Mouse (Mus musculus): ENCODE measurements around the gene Gm5485. TPM values are rescaled to one million over a fixed set of nuclear protein-coding genes. Genes with fewer than 3 reads are reported as not detected.

Gm5485 gene
- polyA plus RNA-seq, 1 experiment = not detected

- no peak for DNase-seq
- H3K4me3 ChIP-seq (replicated peaks; ENCODE audit: extremely low read depth, low read depth, low read length) = no peak overlapping the region
- TF ChIP-seq POLR2A (IDR thresholded peaks at IDR 0.05; ENCODE audit: borderline replicate concordance, extremely low read depth, low read depth, low read length) = no peak
- no peaks in the 10 kb centered on the region for H3K4me1 ChIP-seq (ENCODE audit: control insufficient read depth, insufficient read depth, low read length)
- 53% methylated on average over 2 of the region's 2 CpGs for WGBS
Measured at GRCm38 (mm10) chr16:48419035-48419434, 6.8 kb upstream of the Gm5485 start.

GRCm38 (mm10) chr16:48418557-48418956 is 6.3 kb upstream of the Gm5485 start:
- DNase-seq = no peak
- TF ChIP-seq POLR2A (IDR thresholded peaks at IDR 0.05; ENCODE audit: borderline replicate concordance, extremely low read depth, low read depth, low read length) = no peak
- 41% methylated on average over 3 of the region's 3 CpGs for WGBS
- Histone ChIP-seq H3K4me3 (replicated peaks; ENCODE audit: extremely low read depth, low read depth, low read length) (no peak overlapping the region), H3K4me1 (ENCODE audit: control insufficient read depth, insufficient read depth, low read length) (no peaks in the 10 kb centered on the region)

- no peak for DNase-seq
- 64% methylated on average over 3 of the region's 3 CpGs for WGBS
- TF ChIP-seq POLR2A (IDR thresholded peaks at IDR 0.05; ENCODE audit: borderline replicate concordance, extremely low read depth, low read depth, low read length) (no peak), CTCF (IDR thresholded peaks at IDR 0.05; ENCODE audit: insufficient read depth, low read length) (no peak)
- Histone ChIP-seq H3K4me1 (ENCODE audit: control insufficient read depth, insufficient read depth, low read length) (no peaks in the 10 kb centered on the region), H3K4me3 (replicated peaks; ENCODE audit: extremely low read depth, low read depth, low read length) (no peak overlapping the region)
Measured at GRCm38 (mm10) chr16:48410125-48410524, 2.1 kb downstream of the Gm5485 start.

GRCm38 (mm10) chr16:48409580-48409979 is 2.6 kb downstream of the Gm5485 start:
- Histone ChIP-seq H3K4me3 (replicated peaks; ENCODE audit: extremely low read depth, low read depth, low read length) (no peak overlapping the region), H3K4me1 (ENCODE audit: control insufficient read depth, insufficient read depth, low read length) (no peaks in the 10 kb centered on the region)
- WGBS = 27% methylated on average over 7 of the region's 7 CpGs
- DNase-seq = no peak
- TF ChIP-seq POLR2A (IDR thresholded peaks at IDR 0.05; ENCODE audit: borderline replicate concordance, extremely low read depth, low read depth, low read length) = no peak
- TF ChIP-seq CTCF (IDR thresholded peaks at IDR 0.05; ENCODE audit: insufficient read depth, low read length) = no peak

DNA sequence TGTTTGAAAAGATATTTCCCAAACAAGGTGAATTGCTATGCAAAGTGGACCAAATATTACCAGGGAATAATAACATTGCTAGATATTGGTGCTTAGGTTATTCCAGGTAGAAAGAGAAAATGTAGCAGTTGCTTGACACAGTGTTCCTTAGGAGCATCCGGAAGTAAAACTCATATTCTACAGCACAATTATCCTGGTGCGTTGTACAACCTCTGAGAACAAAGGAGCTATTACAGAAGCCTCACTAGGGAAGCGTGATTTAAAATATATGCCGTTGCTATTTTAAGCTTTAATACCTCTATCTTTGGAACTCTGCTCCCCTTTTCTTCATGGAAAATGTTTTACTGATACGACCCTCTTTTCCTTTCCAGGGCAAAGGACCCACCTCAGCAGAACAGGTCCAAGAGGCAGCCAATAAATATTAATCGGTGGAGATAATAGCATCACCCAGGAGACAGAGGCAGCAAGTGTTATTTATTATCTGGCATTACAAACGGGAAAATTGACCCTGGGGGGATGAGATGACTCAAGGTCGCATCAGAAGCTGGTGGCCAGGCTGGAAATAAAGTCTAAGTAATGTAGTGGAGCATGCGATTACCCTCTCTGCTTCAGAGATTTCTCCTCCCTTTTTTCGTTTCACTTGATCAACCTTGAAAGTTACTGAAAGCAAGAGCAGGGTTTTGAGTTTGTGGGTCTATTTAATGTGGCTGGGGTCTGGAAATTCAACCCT is 6.4 kb downstream of the Gm5485 start:
- 76% methylated on average over 10 of the region's 10 CpGs for WGBS
- DNase-seq = no peak
- no peaks in the 10 kb centered on the region for H3K4me1 ChIP-seq (ENCODE audit: control insufficient read depth, insufficient read depth, low read length)
- no peak for TF ChIP-seq POLR2A (IDR thresholded peaks at IDR 0.05; ENCODE audit: borderline replicate concordance, extremely low read depth, low read depth, low read length)
- no peak for TF ChIP-seq CTCF (IDR thresholded peaks at IDR 0.05; ENCODE audit: insufficient read depth, low read length)
- no peak overlapping the region for H3K4me3 ChIP-seq (replicated peaks; ENCODE audit: extremely low read depth, low read depth, low read length)

GRCm38 (mm10) chr16:48404009-48404408 is 8.2 kb downstream of the Gm5485 start:
- no peak for DNase-seq
- TF ChIP-seq POLR2A (IDR thresholded peaks at IDR 0.05; ENCODE audit: borderline replicate concordance, extremely low read depth, low read depth, low read length) (no peak), CTCF (IDR thresholded peaks at IDR 0.05; ENCODE audit: insufficient read depth, low read length) (no peak)
- Histone ChIP-seq H3K4me3 (replicated peaks; ENCODE audit: extremely low read depth, low read depth, low read length) (no peak overlapping the region), H3K4me1 (ENCODE audit: control insufficient read depth, insufficient read depth, low read length) (no peaks in the 10 kb centered on the region)

GRCm38 (mm10) chr16:48403423-48403822 is 8.8 kb downstream of the Gm5485 start:
- no peak for TF ChIP-seq CTCF (IDR thresholded peaks at IDR 0.05; ENCODE audit: insufficient read depth, low read length)
- no peak for TF ChIP-seq POLR2A (IDR thresholded peaks at IDR 0.05; ENCODE audit: borderline replicate concordance, extremely low read depth, low read depth, low read length)
- 28% methylated on average over 3 of the region's 3 CpGs for WGBS
- H3K4me3 ChIP-seq (replicated peaks; ENCODE audit: extremely low read depth, low read depth, low read length) = no peak overlapping the region
- DNase-seq = no peak
- no peaks in the 10 kb centered on the region for H3K4me1 ChIP-seq (ENCODE audit: control insufficient read depth, insufficient read depth, low read length)

DNA sequence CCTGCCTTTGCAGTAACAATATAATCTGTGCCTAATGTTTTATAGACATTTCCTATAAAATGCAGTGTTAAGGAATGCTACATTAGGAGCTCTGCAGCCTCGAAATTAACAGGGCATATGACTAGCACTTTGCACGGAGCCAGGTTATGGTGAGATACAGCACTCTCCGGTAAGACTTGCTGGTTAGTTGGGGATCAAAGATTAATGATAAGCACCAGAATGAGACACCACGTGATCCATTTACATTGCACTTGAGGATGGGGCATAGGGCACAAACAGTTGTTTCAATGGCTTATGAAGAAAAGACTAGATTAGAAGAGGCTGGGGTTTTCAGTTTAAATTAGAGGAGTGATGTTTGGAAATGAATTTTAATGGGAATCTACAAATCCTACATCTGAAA is 9.3 kb downstream of the Gm5485 start:
- DNase-seq = no peak

GRCm38 (mm10) chr16:48395278-48395677 is 16.9 kb downstream of the Gm5485 start:
- TF ChIP-seq CTCF (IDR thresholded peaks at IDR 0.05; ENCODE audit: insufficient read depth, low read length) (no peak), POLR2A (IDR thresholded peaks at IDR 0.05; ENCODE audit: borderline replicate concordance, extremely low read depth, low read depth, low read length) (no peak)
- H3K4me1 ChIP-seq (ENCODE audit: control insufficient read depth, insufficient read depth, low read length) = no peaks in the 10 kb centered on the region
- no peak overlapping the region for H3K4me3 ChIP-seq (replicated peaks; ENCODE audit: extremely low read depth, low read depth, low read length)
- DNase-seq = no peak
- WGBS = 75% methylated on average over 2 of the region's 2 CpGs

More for the DNA sequence above, 9.3 kb downstream of the Gm5485 start:
- no peak for TF ChIP-seq POLR2A (IDR thresholded peaks at IDR 0.05; ENCODE audit: borderline replicate concordance, extremely low read depth, low read depth, low read length)
- TF ChIP-seq CTCF (IDR thresholded peaks at IDR 0.05; ENCODE audit: insufficient read depth, low read length) = no peak
- H3K4me3 ChIP-seq (replicated peaks; ENCODE audit: extremely low read depth, low read depth, low read length) = no peak overlapping the region
- WGBS = 59% methylated on average over 4 of the region's 4 CpGs
- no peaks in the 10 kb centered on the region for H3K4me1 ChIP-seq (ENCODE audit: control insufficient read depth, insufficient read depth, low read length)

GRCm38 (mm10) chr16:48386982-48387381 is 25.2 kb downstream of the Gm5485 start:
- no peaks in the 10 kb centered on the region for H3K4me1 ChIP-seq (ENCODE audit: control insufficient read depth, insufficient read depth, low read length)
- TF ChIP-seq CTCF (IDR thresholded peaks at IDR 0.05; ENCODE audit: insufficient read depth, low read length) (no peak), POLR2A (IDR thresholded peaks at IDR 0.05; ENCODE audit: borderline replicate concordance, extremely low read depth, low read depth, low read length) (no peak)

More at GRCm38 (mm10) chr16:48386982-48387381, 25.2 kb downstream of the Gm5485 start:
- WGBS = 82% methylated on average over 2 of the region's 2 CpGs
- H3K4me3 ChIP-seq (replicated peaks; ENCODE audit: extremely low read depth, low read depth, low read length) = no peak overlapping the region
- DNase-seq = no peak

All from lung, adult 2 months (tissue).